Mouse (Mus musculus): Measurements from ENCODE around the gene Cped1.

Gene Cped1

DNA sequence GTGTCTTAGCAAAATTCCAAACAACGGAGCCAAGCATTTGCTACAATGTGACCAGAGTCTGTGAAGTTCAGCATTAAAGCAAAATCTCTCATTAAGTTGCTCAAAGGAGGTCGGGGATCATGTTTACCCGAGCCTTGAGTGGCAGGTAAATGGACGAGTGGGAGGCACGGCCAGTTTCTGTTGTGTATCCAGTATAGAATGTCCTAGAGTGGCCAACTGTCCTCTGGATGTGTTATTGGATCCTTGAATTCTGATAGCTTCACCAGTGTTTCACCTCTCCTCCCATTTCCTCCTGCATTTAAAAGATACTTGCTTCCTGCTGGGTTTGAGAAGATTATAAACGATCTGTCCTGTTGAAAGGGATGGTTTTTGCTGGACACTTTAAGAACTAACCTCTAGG, 14.4 kb downstream of the Cped1 start:
- no peak for DNase-seq (ENCODE audit: low read depth, low spot score)

DNA sequence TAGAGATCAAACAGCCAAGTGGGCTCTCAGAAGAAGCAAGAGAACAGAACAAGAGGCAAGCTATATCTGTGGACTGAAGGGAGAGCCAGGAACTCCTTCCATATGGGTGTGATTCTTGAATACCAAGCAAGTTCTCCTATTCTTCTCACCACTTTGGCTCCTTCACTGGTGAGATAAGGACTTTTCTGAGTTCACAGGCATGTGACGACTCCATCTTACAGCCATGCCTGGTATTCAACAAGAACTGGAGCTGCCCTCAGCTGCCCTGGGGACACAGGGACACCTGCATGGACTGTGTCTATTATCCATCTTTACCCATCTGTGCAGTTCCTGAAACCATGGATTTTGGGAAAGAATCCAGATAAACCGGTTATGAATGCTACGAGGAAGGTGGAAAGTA, 15.2 kb downstream of the Cped1 start:
- no peak for DNase-seq (ENCODE audit: low read depth, low spot score)

DNA sequence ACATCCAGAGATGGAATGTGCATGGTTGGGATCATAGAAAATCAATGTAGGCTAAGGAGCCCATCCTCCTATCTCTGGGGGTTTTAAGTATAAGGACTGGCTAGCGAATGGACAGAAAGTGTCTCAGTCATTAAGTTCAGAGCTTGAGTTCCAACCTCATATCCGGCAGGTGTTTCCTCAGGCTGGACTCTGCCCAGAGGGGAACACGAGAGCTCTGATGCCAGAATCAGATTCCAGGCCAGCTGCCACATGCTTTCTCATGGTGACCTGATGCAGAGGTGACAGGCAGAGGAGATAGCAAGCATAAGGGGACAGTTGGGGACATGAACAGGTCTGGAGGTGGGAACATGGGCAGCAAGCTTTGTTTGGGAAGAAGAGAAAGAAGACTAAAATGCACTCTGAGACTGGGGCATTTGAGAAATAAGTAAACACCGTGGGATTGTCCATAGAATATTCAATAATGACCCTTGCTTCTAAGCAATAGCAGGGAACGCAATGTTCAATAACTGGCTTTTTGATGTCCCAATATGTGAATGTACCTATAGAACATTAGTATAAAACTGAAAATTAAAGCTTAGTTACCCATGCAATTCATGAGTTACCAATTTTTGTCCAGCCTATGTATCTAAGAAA, 15.7 kb downstream of the Cped1 start:
- DNase-seq (ENCODE audit: low read depth, low spot score) = no peak

DNA sequence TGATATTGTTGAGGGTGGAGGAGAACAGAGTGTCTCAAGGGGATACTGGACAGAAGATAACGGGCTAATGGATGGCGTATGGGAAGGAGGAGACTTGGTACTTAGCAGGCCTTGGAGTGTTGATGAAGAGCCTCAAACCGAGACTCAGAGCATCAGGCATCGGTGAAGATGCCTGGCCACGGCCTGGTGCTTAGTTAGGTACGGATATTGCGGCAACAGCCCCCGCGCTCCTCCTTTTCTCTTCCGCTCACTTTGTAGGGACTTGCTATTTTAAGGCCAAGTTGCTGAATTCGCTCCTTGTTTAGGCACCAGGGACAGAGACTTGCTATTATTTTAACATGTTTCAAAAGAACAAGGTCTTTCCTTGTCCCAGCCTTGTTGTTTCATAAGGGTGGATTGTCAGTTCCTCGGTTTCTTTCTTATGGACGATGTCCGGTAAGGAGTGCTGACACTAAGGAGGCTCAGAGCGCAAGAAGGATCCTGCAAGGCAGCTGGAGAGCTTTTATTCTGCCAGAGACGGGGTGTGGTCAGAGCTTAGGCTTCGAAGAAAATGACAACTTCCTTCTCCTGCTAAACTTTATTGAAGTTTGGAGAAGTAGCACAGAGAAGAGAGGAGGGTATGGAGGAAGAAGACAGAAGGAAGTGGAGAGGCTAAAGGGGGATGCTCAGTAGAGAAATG, 16.9 kb downstream of the Cped1 start:
- no peak for DNase-seq (ENCODE audit: low read depth, low spot score)

DNA sequence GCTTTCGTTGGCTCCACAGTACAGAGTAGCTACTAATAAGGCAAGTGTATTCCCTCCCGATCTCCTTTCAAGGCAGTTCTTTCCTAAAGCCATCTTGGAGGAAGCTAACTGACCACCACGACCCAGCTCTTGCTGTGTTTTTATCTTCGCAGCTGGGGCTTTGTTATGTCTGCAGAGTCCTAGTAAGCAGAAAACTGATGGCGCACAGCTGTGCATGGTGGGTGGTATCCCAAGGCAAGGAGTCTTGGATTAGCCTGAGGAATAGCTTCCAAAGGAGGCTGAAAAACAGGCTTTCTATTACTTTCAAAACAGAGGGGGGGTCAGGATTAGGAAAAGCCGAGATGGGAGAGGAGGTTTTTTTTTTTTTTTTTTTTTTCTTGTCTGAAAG, 17.5 kb downstream of the Cped1 start:
- peak; percentile 48 for DNase-seq (ENCODE audit: low read depth, low spot score)

DNA sequence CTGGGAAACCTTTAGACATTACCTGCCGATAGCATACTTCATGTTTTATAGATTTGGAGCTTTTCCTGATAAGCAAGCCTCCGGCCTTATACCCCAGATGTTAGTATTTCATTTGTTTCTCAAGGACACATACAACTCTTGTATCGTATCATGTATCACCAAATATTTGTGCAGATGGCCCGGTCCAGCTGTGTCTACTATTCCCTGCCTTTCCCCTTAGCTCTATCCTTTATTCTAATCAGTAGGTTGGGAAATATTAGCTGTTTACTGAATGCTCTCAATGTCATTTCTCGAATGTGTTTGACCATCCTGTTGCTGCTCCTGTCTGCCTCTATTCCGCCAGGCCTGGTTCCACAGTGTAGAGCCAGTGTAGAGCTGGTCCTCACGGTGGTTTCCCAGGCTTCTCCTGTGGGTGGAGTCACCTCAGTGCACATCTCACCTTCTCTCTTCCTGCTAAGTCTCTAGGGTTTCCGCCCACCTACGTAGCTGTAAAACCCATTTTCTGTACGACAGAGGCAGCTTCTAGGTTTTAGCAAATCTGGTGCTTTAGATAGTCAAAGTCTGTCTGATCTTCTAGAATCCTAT, 18.3 kb downstream of the Cped1 start:
- no peak for DNase-seq (ENCODE audit: low read depth, low spot score)

DNA sequence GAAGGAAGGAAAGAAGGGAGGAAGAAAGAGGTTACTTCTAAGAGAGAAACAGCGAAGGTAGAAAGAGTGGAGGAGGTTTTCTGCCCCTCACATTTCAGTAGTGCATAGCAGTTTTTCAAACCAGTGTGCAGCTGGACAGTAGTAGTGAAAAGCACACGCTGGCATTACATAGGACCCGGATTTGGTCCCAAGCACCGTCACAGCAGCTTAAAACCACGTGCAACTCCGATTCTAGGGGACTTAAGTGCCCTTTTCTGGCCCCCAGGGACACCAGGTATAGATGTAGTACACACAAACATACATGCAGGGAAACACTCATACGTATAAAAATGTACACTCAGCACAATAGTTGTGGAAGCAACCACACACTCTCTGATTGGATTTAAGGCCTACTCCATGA, 22.6 kb downstream of the Cped1 start:
- no peak for DNase-seq (ENCODE audit: low read depth, low spot score)

DNA sequence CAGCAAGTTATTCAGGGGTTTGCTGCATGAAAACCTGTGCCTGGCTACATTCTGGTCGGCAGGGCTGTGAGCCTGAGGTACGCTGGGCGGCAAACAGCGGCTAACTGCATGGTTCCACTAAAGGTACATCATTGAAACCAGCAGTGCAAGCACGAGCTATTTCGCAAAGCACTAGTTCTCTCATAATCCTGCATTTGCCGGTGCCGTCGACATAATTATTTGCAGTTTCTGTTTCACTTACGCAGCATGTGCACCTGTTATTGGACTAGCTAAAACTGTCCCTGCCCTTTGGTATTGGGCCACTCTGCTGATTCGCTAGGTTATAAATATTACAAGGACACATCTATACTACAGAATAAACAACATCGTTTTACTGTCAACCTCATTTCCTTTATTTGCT, 24.5 kb downstream of the Cped1 start:
- DNase-seq (ENCODE audit: low read depth, low spot score) = no peak

DNA sequence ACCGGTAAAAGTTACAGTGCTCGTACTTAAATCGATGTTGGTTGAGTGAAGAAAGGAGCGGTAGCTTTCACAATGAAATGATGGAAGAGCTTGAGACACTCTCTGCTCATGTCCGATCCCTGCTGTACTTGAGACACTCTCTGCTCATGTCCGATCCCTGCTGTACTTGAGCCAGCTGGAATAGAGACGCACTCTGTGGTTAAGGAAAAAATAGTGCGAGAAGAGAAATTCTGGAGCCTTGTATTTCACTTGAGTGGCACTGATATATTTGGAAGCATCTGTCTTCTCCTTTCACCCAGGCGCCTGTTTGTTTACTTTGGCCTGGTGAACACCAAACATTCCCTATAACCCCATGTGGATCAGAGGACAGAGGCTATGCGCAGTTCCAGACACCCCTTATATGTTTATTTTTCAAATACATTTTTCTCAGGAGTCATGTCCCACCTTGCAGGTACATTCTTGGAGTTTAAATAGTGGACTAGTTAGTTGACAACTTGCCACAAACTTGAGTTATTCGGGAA, 25.1 kb downstream of the Cped1 start:
- DNase-seq (ENCODE audit: low read depth, low spot score) = no peak

DNA sequence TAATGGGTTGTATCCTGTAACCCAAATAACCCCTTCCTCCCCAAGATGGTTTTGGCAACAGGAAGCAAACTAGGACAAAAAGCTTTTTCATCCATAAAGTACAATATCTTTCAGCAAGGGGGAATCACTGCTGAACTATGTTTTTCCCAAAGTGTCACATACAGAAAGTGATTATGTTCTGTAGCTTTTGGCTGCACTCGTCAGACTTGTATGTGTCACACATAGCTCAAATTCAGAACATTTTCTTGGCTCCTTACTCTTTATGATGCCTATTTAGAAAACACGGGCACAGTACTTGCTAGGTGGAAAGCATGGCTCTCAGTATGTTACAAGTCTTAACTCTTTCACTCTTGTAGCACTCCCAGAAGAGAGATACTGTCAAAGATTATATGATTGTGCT, 25.8 kb downstream of the Cped1 start:
- no peak for DNase-seq (ENCODE audit: low read depth, low spot score)

DNA sequence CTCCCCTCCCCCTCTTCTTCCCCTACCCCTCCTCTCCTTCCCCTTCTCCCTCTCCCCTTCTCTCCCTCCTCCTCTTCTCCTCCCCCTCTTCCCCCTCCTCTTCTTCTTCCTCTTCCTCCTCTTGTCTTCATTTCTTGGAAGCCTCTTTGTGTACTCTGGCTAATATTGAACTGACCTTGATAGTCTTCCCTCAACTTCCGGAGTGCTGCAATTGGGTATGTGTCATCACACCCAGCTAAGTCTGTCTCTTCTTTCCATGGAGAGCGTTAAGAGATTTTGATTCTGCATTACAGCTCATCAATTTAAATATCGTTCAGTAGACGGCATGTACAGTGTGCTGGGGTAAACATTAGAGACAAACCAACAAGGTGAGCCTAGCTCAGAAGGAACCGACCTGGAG, 26.4 kb downstream of the Cped1 start:
- DNase-seq (ENCODE audit: low read depth, low spot score) = no peak

DNA sequence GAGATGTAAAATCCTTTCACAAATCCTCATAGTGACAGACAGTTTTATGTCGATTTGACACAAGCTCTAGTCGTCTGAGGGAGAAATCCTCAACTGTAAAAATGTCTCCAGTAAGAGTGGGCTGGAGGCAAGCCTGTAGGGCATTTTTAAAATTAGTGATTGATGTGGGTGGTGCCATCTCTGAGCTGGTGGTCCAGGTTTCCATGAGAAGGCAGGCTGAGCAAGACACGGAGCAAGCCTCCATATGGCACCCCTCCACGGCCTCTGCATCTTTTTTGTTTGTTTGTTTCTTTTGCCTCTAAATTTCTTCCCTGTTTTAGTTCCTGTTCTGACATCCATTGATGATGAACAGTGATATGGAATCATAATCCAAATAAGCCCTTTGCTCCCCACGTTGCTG, 26.8 kb downstream of the Cped1 start:
- DNase-seq (ENCODE audit: low read depth, low spot score) = no peak

DNA sequence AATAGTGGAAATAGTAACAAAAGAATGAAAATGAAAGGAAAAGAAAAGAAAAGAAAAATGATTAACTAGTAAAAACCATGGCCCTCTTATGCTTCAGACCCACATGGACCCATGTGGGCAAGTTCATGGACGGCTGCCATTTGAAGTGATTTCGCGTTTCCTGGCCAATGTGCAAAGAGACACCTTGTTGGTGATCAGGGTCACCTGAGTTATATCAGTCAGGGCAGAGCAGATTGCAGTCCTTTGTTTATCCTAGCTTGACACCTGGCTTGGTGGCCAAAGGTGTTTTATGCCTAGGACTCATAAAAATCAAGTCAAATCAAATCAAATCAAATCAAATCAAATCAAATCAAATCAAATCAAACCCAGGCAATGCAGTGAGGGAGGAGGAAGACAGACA, 27.7 kb downstream of the Cped1 start:
- no peak for DNase-seq (ENCODE audit: low read depth, low spot score)

DNA sequence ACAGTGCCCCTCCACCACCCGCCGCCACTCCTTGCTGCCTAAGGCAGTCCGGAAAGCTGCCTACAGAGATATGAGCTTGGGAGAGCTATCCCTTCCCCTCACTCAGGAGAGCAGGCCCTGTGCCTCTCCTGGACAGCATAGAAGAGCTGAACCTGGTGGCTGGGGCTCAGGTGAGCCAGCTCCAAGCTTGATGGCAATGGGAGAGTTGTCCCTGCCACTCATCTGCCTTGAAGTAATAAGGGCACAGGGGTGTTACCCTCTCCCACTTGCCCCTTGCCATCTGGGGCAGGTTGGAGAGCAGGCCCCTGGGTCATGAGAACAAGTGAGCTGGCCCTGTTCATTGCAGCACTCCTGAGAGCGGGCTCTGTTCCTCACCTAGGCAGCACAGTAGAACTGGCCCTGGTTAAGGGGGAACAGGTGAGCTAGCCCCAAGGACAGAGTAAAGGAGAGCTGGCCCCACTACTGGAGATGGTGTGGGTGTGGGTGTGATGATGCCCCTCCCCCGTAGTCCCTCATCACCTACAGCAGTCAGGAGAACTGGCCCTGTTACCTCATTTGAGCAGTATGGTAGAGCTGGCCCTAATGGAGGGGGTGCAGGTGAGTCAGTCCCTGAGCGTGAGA, 28.7 kb downstream of the Cped1 start:
- no peak for DNase-seq (ENCODE audit: low read depth, low spot score)

DNA sequence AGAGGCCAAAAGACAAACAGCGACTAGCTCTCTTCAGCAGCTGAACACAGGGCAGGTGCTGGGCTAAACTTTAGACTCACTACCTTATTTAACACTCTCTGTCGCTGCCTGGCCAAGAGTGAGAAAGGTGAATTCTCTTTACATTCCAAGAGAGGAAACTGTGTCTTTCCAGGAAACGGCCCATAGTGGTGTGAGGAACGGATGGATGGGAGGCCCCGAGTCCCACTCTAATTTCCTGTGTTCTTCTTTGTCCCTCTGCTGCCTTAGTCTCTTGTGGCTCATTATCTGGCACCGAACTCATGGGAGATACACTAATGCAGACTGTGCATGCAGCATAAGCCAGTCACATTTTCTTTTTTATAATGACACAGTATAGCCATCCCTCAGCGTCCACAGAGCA, 31.9 kb downstream of the Cped1 start:
- no peak for DNase-seq (ENCODE audit: low read depth, low spot score)

DNA sequence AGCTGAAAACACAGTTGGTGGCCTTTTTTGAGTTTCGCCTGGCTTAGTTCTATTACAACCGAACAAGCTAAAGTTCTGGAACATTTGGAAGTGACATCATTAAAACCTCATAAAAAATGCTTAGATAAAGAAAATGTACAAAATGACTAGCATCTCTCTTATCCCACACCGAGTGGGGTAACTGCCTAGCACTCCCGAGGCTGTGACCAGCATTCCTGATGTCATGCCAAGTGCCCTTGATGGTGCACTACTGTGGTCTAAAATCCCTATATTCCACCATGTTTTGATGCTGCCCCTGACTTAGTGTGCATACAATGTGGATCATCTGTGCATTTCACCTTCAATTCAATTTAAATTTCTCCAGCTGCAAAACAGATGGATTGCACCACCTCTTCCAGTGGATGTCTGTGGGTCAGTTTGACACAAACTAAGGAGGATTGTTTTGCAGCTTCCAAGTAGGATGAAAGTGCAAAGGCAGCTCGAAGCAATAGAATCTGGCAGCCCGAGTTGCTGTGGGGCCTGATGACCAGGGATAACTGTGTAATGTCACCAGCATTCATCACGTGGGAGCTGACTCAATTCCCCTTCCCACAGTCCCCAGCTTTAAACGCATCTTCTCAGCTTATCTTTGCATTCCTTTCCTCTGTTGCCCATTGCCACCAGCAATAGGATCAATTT, 33.2 kb downstream of the Cped1 start:
- no peak for DNase-seq (ENCODE audit: low read depth, low spot score)

DNA sequence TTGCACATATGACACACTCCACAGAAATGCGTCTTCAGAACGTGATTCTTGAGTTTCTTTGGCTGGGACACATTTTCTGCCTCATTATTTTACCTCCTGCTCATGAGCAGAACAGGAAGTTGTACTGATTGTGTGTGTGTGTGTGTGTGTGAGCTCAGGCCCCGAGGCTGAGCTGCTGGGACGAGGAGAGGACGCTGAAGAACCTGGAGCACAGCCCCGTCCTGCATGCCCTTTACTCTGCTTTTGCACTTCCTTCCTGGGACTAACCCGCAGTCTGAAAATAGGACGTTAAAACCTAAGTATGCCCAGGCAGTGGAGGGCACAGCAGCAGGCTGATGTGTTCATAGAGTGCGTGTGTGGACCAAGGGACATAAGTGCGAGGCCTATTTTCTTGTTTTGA, 33.9 kb downstream of the Cped1 start:
- no peak for DNase-seq (ENCODE audit: low read depth, low spot score)

DNA sequence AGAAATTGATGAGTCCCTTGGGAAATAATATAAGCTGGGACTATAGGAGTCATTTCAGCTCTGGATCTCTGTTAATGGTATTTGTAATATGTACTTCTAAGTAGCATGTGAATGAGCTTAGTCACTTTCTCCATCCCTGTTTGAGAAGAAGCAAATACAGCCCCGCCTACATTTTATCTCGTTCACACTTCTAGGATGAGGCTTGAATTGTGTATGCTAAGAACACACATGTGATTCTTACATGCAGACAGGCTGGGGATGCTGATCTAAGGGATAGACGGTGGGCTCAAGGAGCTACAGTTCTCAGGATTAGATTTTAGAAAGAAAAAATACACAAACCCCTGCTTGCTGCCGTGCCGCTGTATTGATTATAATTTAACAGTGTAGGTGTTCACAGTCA, 35.0 kb downstream of the Cped1 start:
- DNase-seq (ENCODE audit: low read depth, low spot score) = no peak

DNA sequence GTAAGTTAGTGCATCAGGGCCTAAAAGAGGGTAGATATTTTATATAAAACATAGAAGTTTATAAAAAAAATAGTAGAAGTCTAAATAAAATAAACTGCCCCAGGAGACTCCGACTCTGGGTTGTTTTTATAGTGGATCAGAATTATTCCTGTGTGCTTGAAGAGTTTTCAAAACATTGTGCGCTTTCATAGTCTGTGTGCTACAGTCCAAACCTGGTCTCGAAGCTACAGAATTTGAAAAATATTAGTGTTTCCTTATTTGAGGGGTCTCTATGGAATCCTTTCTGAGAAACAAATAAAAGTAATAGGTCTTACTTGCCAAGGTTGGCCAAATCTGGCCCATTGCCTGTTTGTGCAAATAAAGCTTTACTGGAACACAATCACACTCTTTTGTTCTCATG, 35.6 kb downstream of the Cped1 start:
- no peak for DNase-seq (ENCODE audit: low read depth, low spot score)

DNA sequence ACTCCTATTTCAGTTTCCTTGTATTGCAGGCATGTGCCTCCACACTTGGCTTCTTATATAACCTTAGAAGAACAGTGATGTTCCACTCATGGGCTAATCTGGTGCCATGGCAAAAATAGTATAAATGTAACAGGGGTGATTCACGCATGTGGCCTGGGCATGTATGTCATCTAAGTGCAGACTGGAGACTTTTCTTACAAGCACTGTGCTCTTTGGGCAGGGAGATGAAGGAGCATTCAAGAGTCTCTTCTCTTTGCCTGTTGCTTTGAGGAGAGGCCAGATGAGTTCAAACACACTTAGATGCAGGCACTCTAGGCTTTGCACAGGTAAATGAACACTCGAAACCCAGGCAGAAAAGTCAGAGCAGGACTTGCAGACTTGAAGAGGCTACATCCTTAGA, 38.5 kb downstream of the Cped1 start:
- DNase-seq (ENCODE audit: low read depth, low spot score) = no peak

DNA sequence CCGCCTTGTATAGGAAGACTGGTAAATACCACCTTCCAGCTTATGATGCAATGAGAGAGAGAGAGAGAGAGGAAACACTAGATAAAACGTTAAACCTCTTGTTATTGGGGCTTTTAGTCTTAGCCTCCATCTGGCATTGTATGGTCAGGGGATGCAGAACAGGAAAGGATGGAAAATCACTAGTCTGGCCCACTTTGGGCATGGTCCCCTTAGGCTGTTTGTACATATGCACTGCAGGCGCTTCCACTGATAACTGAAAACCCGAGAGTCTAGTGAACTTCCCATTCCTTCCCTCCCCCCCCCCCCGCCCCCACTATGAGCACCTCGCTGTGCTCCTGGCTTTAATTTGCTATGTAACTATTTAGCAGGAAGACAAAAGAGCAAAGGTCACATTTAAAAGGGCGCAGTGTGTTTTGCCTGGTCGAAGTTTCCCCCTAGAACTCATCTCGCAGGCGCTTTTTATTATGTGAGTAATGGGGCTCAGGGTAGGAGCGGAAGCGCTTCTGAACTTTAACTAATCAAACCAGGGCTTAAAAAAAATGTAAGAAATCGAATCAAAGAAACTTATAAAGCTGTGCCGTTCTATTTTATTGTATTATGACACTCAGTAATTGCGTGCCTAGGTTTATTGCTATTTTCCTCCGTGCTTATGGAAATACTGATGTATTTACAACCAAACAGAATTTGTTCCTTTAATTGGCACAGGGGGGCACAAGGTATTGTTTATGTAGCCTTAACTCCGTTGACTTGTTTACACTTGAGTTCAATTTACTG, 40.1 kb downstream of the Cped1 start:
- no peak for DNase-seq (ENCODE audit: low read depth, low spot score)

DNA sequence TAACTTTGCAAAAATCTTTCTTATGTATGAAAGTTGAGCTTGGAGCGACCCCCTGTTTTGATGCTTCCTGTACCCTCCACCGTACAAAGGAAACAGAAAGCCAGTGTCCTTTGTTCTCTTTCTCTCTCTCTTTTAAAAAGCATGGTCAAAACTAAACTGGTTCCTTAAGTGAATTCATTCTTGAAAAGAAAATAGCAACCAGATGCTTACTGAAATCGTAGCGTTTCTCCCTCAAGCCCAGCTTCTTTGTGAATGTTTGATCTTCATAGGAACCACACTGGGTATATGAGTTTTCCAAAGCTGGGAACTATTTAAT, 40.6 kb downstream of the Cped1 start:
- DNase-seq (ENCODE audit: low read depth, low spot score) = no peak

Measured in brain, adult 2 months (tissue).